Mouse (Mus musculus): ENCODE data around the gene Rnd3. TPM values are rescaled to one million over a fixed set of nuclear protein-coding genes. Genes with fewer than 3 reads are reported as not detected.

Rnd3 gene
- polyA plus RNA-seq, 1 experiment, result 9.9 TPM

DNA sequence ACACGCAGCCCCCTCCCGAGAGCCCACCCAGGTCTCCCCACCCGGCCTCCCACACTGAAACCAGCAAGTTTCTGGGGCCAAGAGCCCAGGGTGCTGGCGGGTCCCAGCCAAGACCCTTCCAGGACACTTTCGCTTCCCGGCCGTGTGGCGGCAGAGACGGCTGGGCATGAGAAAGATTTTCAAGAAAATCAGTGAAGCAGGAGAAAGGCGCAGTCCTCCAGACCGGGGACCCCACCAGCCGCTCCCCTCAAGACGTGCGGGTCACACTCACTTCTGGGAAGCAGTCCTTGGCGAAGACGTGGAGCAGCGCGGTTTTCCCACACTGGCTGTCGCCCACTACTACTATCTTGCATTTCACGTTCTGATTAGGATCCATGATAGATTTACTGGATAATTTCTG, 457 bp downstream of the Rnd3 start:
- no peak overlapping the region for H3K27ac ChIP-seq (ENCODE audit: control insufficient read depth, insufficient read depth, low read depth, low read length, poor library complexity)
- TF ChIP-seq POLR2A (IDR thresholded peaks at IDR 0.05; ENCODE audit: borderline replicate concordance, control insufficient read depth, low read depth, low read length), result no peak
- TF ChIP-seq CTCF (IDR thresholded peaks at IDR 0.05; ENCODE audit: control insufficient read depth, insufficient read depth, low read length), result no peak
- under 1% methylated on average over 20 of the region's 20 CpGs for whole genome bisulfite sequencing
- H3K4me3 ChIP-seq (replicated peaks; ENCODE audit: control insufficient read depth, low read depth, low read length), result peak overlapping the region; percentile 76
- H3K4me1 ChIP-seq (ENCODE audit: control insufficient read depth, insufficient read depth, low read length), result no peaks in the 10 kb centered on the region

DNA sequence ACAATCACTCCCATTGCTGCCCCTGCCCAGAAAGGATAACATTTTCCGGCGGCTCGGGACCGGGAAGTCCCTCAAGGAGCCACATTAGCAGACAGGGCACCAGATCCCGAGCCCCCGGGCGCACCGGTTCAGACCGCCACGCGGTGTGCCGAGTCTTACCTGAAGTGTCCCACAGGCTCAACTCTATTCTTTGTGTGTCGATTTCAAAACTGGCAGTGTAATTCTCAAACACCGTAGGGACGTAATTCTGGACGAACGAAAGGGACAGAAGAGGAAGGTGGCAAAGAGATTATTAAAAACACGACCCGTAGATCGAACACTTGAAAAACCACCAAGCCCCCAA, 875 bp downstream of the Rnd3 start:
- TF ChIP-seq CTCF (IDR thresholded peaks at IDR 0.05; ENCODE audit: control insufficient read depth, insufficient read depth, low read length) (no peak), POLR2A (IDR thresholded peaks at IDR 0.05; ENCODE audit: borderline replicate concordance, control insufficient read depth, low read depth, low read length) (no peak)
- no peaks in the 10 kb centered on the region for H3K4me1 ChIP-seq (ENCODE audit: control insufficient read depth, insufficient read depth, low read length)
- WGBS, result under 1% methylated on average over 20 of the region's 20 CpGs
- peak overlapping the region; percentile 33; the same call in 1 of the 2 replicates for H3K27ac ChIP-seq (ENCODE audit: control insufficient read depth, insufficient read depth, low read depth, low read length, poor library complexity)
- peak overlapping the region; percentile 76 for H3K4me3 ChIP-seq (replicated peaks; ENCODE audit: control insufficient read depth, low read depth, low read length)

DNA sequence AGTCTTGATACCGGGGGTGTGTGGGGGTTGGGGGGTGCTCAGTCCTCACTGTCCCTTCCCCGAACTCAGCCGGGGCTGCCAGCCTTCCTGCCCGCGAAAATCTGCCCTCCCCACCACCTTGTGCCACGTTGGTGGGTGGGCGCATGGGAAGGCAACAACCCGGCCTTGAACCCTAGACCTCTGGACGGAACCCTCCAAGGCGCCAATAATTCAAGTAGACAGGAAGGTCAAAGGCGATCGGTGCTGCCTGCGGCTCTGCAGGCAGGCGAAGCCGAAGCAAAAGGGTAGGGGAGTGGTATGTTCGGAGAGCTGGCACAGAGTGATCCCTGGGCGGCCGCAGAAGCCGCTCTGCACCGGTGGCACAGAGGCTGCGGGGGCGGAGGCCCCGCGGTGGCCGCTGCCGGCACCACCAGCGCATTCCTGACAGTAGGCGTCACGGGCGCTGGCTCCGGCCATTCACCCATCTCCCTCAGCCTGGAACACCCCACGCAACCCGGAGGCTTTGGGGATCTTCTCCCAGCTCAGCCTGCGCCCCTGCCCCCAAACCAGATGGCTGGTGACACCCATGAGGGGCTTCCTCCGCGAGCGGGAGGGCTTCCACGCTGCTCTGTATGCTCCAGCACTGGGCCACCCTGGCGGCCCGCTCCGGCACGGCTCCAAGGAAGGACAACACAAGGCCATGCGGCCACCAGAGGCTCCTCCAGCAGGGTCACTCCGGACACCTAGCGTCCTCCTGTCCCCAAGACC, 1.4 kb downstream of the Rnd3 start:
- 1% methylated on average over 45 of the region's 45 CpGs for WGBS
- peak overlapping the region; percentile 64 for H3K4me3 ChIP-seq (replicated peaks; ENCODE audit: control insufficient read depth, low read depth, low read length)
- H3K27ac ChIP-seq (ENCODE audit: control insufficient read depth, insufficient read depth, low read depth, low read length, poor library complexity), result peak overlapping the region; percentile 33; the same call in 1 of the 2 replicates
- no peak for TF ChIP-seq CTCF (IDR thresholded peaks at IDR 0.05; ENCODE audit: control insufficient read depth, insufficient read depth, low read length)
- peak; percentile 38; the same call in 1 of the 2 replicates for TF ChIP-seq POLR2A (IDR thresholded peaks at IDR 0.05; ENCODE audit: borderline replicate concordance, control insufficient read depth, low read depth, low read length)
- no peaks in the 10 kb centered on the region for H3K4me1 ChIP-seq (ENCODE audit: control insufficient read depth, insufficient read depth, low read length)

DNA sequence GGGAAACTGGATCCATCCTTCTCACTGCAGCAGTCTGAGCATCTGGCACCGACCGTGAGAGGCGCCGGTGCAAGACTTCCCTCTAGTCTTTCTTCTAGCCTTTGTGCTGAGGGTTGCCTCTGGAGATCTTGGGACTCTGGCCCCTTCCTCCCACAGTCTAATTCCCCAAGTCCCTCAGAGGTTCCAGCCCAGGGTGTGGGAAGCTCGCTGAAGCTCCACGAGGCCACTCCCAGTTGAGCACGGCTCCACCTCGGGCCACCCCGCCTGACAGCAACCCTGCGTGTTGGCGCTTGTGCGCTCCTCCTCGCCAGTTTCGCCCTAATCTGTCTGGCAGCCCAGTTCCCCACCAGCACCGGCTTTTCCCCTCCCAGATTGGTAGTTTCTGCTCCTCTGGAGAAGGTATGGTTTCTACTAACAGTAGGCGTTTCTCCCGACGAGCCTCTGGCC, 2.0 kb downstream of the Rnd3 start:
- Histone ChIP-seq H3K4me3 (replicated peaks; ENCODE audit: control insufficient read depth, low read depth, low read length) (peak overlapping the region; percentile 64), H3K4me1 (ENCODE audit: control insufficient read depth, insufficient read depth, low read length) (no peaks in the 10 kb centered on the region), H3K27ac (ENCODE audit: control insufficient read depth, insufficient read depth, low read depth, low read length, poor library complexity) (no peak overlapping the region)
- WGBS, result 2% methylated on average over 18 of the region's 18 CpGs
- no peak for TF ChIP-seq POLR2A (IDR thresholded peaks at IDR 0.05; ENCODE audit: borderline replicate concordance, control insufficient read depth, low read depth, low read length)
- no peak for TF ChIP-seq CTCF (IDR thresholded peaks at IDR 0.05; ENCODE audit: control insufficient read depth, insufficient read depth, low read length)

DNA sequence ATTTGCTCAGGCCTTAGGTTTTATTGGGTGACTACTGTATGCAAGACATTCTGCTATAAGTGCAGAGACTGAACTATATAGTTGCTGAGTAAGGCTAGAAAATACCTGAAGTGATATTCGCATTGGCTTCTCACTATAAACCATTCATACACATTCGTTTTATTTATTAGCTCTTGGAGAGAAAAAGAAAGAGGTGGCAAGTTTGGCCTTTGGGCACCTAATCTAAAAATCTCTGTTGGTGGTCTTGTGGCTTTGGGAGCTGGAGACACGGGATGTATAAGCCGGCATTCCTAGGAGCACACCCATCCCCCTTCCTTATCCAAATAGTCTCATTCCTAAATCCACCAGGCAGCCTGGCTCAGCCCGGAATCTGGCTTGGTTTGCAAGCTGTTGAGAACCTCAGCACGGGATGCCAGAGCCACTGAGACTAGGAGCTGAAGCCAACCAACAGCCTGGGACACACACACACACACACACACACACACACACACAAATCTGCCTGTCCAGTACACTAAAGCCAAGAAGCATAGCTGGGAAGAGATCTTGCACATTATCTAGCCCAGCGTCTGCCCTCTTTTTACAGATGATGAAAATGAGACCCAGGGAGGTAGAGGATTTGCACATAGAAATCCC, 3.0 kb downstream of the Rnd3 start:
- WGBS, result 80% methylated on average over 7 of the region's 7 CpGs
- no peak for TF ChIP-seq CTCF (IDR thresholded peaks at IDR 0.05; ENCODE audit: control insufficient read depth, insufficient read depth, low read length)
- no peak for TF ChIP-seq POLR2A (IDR thresholded peaks at IDR 0.05; ENCODE audit: borderline replicate concordance, control insufficient read depth, low read depth, low read length)
- peak overlapping the region; percentile 30 for H3K4me3 ChIP-seq (replicated peaks; ENCODE audit: control insufficient read depth, low read depth, low read length)
- H3K27ac ChIP-seq (ENCODE audit: control insufficient read depth, insufficient read depth, low read depth, low read length, poor library complexity), result no peak overlapping the region
- no peaks in the 10 kb centered on the region for H3K4me1 ChIP-seq (ENCODE audit: control insufficient read depth, insufficient read depth, low read length)

DNA sequence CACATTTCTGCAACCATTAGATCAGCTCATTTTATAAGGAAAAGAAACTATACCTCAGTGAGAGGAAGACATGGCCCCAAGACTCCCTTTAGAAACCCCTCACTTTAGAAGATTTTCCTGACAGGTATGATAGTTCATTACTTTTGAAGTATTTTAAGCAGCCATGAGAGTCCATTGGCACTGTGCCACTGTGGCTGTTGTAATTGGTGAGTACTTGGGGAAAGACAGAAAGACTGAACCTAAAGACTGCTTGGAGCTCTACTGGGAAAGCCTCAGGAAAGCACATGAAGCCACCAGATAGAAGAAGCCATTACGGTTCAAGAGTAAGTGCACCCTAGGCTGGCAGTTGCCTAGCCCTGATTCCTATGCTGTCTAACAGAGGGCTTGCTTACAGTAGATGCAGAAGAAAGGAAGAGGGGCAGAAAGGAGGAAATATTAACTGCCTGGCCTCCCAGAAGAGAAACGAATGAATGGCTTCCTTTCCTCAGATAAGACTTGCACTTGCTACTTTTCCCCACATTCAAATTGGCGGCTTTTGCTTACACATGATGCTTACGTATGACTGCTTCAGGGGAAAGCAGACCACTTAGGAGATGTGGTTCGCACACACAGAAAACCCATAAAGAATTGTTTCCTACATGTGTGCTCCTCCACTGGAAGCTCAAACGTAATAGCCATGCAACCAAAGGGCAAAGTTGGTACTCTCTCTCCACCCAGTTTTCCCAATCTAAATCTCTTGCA, 4.4 kb downstream of the Rnd3 start:
- Histone ChIP-seq H3K4me3 (replicated peaks; ENCODE audit: control insufficient read depth, low read depth, low read length) (no peak overlapping the region), H3K4me1 (ENCODE audit: control insufficient read depth, insufficient read depth, low read length) (no peaks in the 10 kb centered on the region), H3K27ac (ENCODE audit: control insufficient read depth, insufficient read depth, low read depth, low read length, poor library complexity) (no peak overlapping the region)
- TF ChIP-seq CTCF (IDR thresholded peaks at IDR 0.05; ENCODE audit: control insufficient read depth, insufficient read depth, low read length), result no peak
- TF ChIP-seq POLR2A (IDR thresholded peaks at IDR 0.05; ENCODE audit: borderline replicate concordance, control insufficient read depth, low read depth, low read length), result no peak
- WGBS, result 62% methylated on average over 6 of the region's 6 CpGs

DNA sequence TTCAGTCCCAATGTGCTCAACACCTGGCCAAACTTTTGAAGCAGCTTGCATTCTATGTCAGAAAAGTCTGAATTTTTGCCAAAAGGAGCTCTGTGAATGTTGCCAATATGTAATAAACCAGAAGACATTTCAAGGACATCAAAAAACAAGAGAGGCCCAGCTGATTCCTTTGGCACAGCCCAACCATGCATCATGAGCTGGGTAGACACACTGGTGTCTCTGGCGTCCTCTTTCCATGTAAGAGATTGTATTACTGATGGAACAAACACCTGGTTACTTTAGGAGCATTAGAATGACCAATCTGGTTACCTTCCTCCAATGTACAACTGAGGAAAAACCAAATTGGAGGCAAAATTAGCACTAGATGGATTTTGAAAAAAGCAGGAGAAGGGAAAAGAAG, 6.5 kb downstream of the Rnd3 start:
- H3K27ac ChIP-seq (ENCODE audit: control insufficient read depth, insufficient read depth, low read depth, low read length, poor library complexity), result no peak overlapping the region
- no peak for TF ChIP-seq POLR2A (IDR thresholded peaks at IDR 0.05; ENCODE audit: borderline replicate concordance, control insufficient read depth, low read depth, low read length)
- TF ChIP-seq CTCF (IDR thresholded peaks at IDR 0.05; ENCODE audit: control insufficient read depth, insufficient read depth, low read length), result no peak
- H3K4me3 ChIP-seq (replicated peaks; ENCODE audit: control insufficient read depth, low read depth, low read length), result no peak overlapping the region
- 62% methylated on average over 1 of the region's 1 CpGs for WGBS
- H3K4me1 ChIP-seq (ENCODE audit: control insufficient read depth, insufficient read depth, low read length), result no peaks in the 10 kb centered on the region; the same call in 1 of the 2 replicates

DNA sequence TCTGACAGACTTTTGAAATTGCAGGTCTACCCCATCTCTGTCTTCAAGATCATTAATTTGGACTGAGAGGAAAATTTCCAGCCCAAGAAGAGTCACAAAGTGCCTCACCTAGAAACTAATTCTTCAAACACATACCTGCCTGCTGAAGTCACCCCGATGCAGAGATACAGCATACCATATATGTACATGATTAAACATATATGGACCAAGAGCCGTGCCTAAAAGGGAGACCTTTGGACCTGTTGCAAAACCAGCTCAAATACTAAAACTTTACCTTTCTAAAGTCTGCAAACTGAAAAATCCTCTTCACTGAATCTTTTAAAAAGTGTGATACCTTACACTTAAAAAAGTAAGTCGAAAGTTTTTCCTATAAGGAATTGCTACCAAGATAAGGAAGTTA, 7.6 kb downstream of the Rnd3 start:
- 77% methylated on average over 3 of the region's 3 CpGs for WGBS
- Histone ChIP-seq H3K4me1 (ENCODE audit: control insufficient read depth, insufficient read depth, low read length) (no peaks in the 10 kb centered on the region; the same call in 1 of the 2 replicates), H3K27ac (ENCODE audit: control insufficient read depth, insufficient read depth, low read depth, low read length, poor library complexity) (no peak overlapping the region), H3K4me3 (replicated peaks; ENCODE audit: control insufficient read depth, low read depth, low read length) (no peak overlapping the region)
- no peak for TF ChIP-seq POLR2A (IDR thresholded peaks at IDR 0.05; ENCODE audit: borderline replicate concordance, control insufficient read depth, low read depth, low read length)
- no peak for TF ChIP-seq CTCF (IDR thresholded peaks at IDR 0.05; ENCODE audit: control insufficient read depth, insufficient read depth, low read length)

All from bone marrow, adult 2 months (tissue).